Mouse (Mus musculus) layer of hippocampus, adult 18-20 months (tissue): ENCODE measurements at regions not wholly inside any gene's neighbourhood (a gene's known extent, or its start where the extent isn't known, plus 50 kb on each side); places are given as distances from the start of the nearest gene placed in this dataset.
A peak's percentile ranks its signal among the peaks of the same experiment; 100 is the strongest.

Experiments
- DNase-seq, 2 experiments: peaks; one replicate each; pipeline ENCODE4 v3.0.0; 2022; ENCODE audit warnings: low spot score in 2 of 2

DNA sequence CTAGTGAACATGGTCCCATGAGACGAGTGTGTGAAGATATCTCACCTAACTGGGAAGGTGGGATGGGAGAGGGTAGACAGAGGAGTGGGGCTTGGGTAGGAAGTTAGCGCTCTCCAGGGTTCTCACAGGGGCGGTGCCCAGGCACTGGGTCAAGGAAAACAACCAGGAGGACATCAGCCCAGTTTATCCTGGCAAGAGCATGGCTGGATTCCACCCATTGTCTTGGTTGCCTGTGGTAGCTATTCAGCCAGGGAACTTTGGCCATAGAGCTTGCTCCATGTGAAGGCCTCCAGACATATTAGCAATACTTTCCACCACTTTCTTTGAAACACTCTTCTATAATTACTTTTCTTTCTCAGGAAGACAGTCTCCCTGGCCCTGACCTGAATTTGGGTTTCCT lies 131.4 kb downstream of the 1700020N01Rik start:
- DNase-seq = no peak

GRCm38 (mm10) chr10:21724999-21725398 lies 132.1 kb downstream of the 1700020N01Rik start:
- DNase-seq = no peak

- DNase-seq = no peak
These were observed 141.7 kb upstream of the Sgk1 start for GRCm38 (mm10) chr10:21740256-21740655.

DNA sequence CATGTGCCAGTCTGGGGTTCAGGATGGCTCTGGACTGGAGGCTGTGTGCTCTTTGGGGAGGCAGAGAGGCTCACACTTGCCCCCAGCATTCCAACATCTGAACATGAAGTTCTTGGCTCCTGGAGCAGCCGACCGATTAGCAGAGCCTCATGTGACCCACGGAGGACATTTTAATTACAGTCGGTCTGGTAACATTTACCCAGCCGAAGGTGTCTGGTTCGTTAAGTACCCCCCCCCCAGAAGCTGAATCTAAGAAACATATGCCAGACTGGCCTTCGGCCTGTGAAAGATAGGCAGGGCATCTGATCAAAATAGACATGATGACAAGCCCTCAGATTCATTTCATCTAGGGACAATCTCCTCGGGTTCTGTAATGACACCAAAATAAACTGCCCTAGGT lies 140.4 kb upstream of the Sgk1 start:
- no peak for DNase-seq

DNA sequence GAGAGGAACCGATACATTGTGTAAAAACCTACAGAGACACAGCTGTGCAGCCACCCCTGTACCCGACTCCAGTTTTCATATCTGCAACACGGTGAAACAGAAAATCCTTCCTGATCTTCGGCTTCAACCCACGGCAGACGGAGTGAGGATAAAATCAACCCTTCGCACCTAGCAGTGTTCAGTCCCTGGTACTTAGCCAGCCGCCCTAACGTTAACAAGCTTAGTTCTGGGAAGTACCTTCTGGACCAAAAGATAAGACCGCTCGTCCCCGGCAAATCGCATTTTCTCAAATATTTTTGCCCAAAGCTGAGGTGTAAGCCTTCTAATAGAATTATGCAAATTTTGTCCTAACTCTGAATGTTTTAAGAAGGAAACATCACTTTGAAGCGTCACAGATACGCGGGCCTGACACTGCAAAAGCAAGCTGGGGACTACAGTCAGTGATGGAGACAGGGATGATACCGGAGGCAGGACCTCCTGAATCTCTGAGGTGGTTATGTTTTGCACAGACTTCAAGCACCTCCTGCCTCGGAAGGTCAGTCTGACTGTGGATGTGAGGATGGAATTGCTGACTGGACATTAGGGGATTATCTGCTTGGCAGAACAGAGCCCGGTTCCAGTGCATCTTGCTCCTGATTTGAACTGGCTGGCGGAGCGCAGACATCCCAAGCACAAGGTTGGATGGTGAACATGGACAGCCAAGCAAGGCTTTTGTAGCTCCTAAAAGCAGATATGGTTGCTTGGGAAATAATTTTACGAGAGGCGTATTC lies 139.8 kb upstream of the Sgk1 start:
- DNase-seq = no peak

DNA sequence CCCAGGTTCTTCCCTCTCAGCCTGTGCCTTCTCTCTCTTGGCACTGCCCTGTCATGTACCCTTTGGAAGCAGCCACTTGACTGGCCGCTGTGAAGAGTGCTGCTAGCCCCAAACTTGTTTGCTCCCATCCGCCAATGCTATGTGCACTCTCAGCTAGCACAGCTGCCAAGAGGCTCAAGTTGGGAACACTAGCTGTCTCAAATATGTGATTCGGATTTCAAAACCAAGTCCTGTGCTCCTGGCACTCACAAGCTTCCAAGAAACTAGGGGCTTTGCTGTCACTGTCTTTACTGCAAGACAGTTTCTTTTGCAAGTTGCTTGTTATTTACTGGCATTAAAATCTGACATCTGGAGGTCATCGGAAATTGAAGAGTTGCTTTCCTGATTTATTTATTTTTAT lies 138.6 kb upstream of the Sgk1 start:
- DNase-seq = no peak

DNA sequence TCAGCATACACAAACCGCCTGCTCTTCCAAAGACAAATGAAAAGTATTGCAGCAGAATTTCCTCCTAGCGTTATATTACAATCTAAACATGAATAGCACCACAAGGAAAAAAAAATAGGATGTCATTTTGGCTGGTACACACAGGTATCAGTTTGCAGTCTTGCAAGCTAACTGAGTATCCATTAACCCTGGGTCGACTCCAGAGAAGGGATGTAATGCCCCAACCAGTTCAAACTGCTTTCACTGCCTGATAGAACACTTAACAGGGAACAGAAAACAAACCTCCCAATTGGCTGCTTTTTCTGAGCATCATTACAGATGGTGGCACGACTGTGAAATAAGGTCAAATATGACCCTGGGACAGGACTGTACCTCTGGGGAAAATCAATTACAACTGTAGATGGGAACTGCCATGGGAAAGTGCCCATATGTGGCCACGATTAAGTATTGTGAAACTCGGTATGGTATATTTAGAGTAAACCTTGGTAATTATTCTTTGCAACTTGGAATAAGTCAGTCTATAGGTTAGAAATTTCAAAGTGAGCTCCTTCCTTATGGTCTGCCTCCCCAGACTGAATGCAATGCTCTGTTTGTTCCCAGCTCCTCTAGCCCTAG lies 137.5 kb upstream of the Sgk1 start:
- DNase-seq = no peak

GRCm38 (mm10) chr10:21745940-21746487 lies 136.0 kb upstream of the Sgk1 start:
- DNase-seq = no peak

DNA sequence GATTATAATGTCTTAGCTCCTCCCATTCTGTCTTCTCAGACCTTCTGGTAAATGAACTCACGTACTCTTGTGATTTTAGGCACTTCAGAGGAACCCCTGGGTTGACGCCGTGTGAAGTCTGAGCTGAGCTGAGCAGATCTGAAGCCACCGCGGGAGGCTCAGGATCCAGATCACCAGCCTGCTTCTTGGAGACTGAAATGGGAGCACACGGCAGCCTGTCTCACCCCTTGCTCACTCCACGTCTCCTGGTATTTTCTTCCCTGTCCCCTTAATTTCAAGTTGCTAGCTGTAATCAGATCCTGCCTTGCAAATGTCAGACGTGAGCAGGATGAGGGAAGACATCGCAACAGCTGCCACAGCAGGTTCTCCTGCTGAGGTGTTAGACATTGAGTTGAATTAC lies 135.3 kb upstream of the Sgk1 start:
- no peak for DNase-seq

GRCm38 (mm10) chr10:21751326-21751725 lies 130.7 kb upstream of the Sgk1 start:
- DNase-seq = no peak

DNA sequence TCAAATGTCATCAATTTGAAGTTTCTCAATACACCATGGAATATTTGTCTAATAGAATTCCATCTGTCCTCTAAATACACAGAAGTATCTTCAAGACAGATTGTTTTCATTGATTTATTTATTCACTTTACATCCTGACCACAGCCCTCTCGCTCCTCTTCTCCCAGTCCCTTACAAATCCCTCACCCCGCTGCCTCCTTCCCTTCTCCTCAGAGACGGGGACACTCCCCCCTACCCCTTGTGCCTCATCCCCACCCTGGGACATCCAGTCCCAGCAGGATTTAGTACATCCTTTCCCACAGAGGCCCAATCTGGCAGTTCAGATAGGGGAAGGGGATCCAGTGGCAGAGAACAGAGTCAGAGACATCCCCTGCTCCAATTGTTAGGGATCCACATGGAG lies 129.6 kb upstream of the Sgk1 start:
- no peak for DNase-seq

GRCm38 (mm10) chr10:21754763-21755548 lies 127.0 kb upstream of the Sgk1 start:
- no peak for DNase-seq

- no peak for DNase-seq
These were observed 126.3 kb upstream of the Sgk1 start for GRCm38 (mm10) chr10:21755717-21756116.

GRCm38 (mm10) chr10:21756811-21757210 lies 125.2 kb upstream of the Sgk1 start:
- DNase-seq = no peak

DNA sequence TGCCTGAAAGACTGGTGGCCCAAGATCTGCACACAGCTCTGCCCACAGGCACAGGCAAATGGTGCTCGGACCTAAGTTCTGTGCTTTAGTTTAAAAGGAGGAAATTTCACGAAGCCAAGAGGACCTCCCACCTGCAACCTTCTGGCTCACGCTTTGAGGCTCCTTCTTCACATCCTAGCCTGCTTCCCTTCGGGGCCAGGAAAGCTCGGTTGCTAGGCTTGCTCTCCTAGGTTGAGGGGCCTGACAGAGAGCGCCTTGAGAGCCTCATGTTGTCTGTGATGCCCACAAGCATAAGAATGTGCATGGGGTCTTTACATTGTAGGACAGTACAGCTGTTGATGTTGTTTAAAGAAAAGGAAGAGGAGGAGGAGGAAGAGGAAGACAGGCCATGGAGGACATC lies 123.9 kb upstream of the Sgk1 start:
- DNase-seq = no peak

- peak; percentile 58 to 87 for DNase-seq
These were observed 119.5 kb upstream of the Sgk1 start for GRCm38 (mm10) chr10:21762516-21762915.

GRCm38 (mm10) chr10:21763017-21763964 lies 118.7 kb upstream of the Sgk1 start:
- DNase-seq = no peak

GRCm38 (mm10) chr10:21764090-21764489 lies 117.9 kb upstream of the Sgk1 start:
- DNase-seq = peak in 1 of 2 experiments; percentile 43

- no peak for DNase-seq
These were observed 117.1 kb upstream of the Sgk1 start for GRCm38 (mm10) chr10:21764891-21765290.

DNA sequence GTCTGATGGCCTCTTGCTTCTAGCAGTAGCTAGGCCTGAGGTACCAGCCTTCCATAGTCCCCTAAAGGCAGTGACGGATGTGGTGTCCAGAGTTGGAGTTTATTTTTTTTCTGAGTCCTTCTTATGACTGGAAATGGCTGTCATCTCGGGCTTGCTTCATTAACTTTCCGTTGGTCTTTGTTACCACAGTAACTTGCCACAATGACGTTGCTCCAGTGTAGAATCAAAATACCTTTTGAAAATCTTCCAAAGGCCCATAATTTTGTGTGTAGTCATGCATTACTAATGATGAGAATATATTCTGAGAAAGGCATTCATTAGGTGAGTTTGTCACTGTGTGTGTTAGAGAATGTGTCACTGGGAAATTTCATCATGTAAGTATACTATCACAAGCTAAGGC lies 108.4 kb upstream of the Sgk1 start:
- DNase-seq = no peak

DNA sequence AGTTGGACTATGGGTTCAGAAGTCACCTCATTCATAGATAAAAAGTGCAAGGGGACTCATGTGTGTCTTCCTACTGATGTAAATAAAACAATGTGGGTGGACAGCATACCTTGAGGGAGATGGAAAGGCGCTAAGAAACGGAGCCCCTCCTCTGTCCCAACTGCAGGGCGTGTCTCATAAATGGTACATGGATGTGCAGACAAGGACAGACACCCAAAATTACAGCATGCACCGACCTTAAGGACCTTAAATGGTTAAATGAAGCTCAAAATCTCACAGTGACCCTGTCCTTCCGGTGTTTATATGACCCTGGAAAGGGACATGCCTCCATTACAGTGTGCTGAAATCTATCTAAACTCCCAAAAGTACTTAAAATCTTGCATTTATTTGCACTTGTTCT lies 106.5 kb upstream of the Sgk1 start:
- DNase-seq = no peak
